Mouse (Mus musculus): ENCODE measurements around the gene Camkk2. TPM values are rescaled to one million over a fixed set of nuclear protein-coding genes. Genes with fewer than 3 reads are reported as not detected.

Gene Camkk2
- total RNA-seq, 2 experiments from 2014 or later = 104 to 109 TPM

- DNase-seq (ENCODE audit: low spot score in 2 of 2) = no peak
- no peak for TF ChIP-seq CTCF (conservative IDR thresholded peaks at IDR 0.05)
Observed at GRCm38 (mm10) chr5:122725453-122725852, 53.8 kb downstream of the Camkk2 start.

GRCm38 (mm10) chr5:122719168-122719567 is 60.0 kb downstream of the Camkk2 start:
- no peak for TF ChIP-seq CTCF (conservative IDR thresholded peaks at IDR 0.05)
- H3K27ac ChIP-seq = no peak overlapping the region
- DNase-seq (ENCODE audit: low spot score in 2 of 2) = no peak
- no peak overlapping the region for H3K4me3 ChIP-seq

More at GRCm38 (mm10) chr5:122725453-122725852, 53.8 kb downstream of the Camkk2 start:
- no peak overlapping the region for H3K27ac ChIP-seq
- H3K4me3 ChIP-seq = no peak overlapping the region

- Histone ChIP-seq H3K4me3 (no peak overlapping the region), H3K27ac (no peak overlapping the region)
- no peak for DNase-seq (ENCODE audit: low spot score in 2 of 2)
- no peak for TF ChIP-seq CTCF (conservative IDR thresholded peaks at IDR 0.05)
Observed at GRCm38 (mm10) chr5:122718400-122718799, 60.8 kb downstream of the Camkk2 start.

GRCm38 (mm10) chr5:122716793-122717192 is 62.4 kb downstream of the Camkk2 start:
- no peak for DNase-seq (ENCODE audit: low spot score in 2 of 2)
- TF ChIP-seq CTCF (conservative IDR thresholded peaks at IDR 0.05) = peak; percentile 42
- H3K4me3 ChIP-seq = no peak overlapping the region
- H3K27ac ChIP-seq = no peak overlapping the region

- Histone ChIP-seq H3K27ac (no peak overlapping the region), H3K4me3 (no peak overlapping the region)
- no peak for TF ChIP-seq CTCF (conservative IDR thresholded peaks at IDR 0.05)
- DNase-seq (ENCODE audit: low spot score in 2 of 2) = no peak
Observed at GRCm38 (mm10) chr5:122715723-122716122, 63.5 kb downstream of the Camkk2 start.

- H3K4me3 ChIP-seq = no peak overlapping the region
- TF ChIP-seq CTCF (conservative IDR thresholded peaks at IDR 0.05) = no peak
- DNase-seq (ENCODE audit: low spot score in 2 of 2) = no peak
- H3K27ac ChIP-seq = no peak overlapping the region
Observed at GRCm38 (mm10) chr5:122708819-122709218, 70.4 kb downstream of the Camkk2 start.

GRCm38 (mm10) chr5:122707276-122708181 is 71.7 kb downstream of the Camkk2 start, which contains the start of gene P2rx4:
Gene P2rx4 (plus strand): TSS chr5:122707544.
- TF ChIP-seq CTCF (conservative IDR thresholded peaks at IDR 0.05) = peak; percentile 46
- Histone ChIP-seq H3K27ac (peak within 1 kb of the TSS; percentile 95), H3K4me3 (peak within 1 kb of the TSS; percentile 69)
- peak; percentile 78 to 82 for DNase-seq (ENCODE audit: low spot score in 2 of 2)

GRCm38 (mm10) chr5:122706917-122707275 is 72.3 kb downstream of the Camkk2 start:
- no peak for TF ChIP-seq CTCF (conservative IDR thresholded peaks at IDR 0.05)
- H3K27ac ChIP-seq = peak overlapping the region; percentile 95
- no peak for DNase-seq (ENCODE audit: low spot score in 2 of 2)
- H3K4me3 ChIP-seq = peak overlapping the region; percentile 69

- TF ChIP-seq CTCF (conservative IDR thresholded peaks at IDR 0.05) = no peak
- no peak overlapping the region for H3K27ac ChIP-seq
- no peak for DNase-seq (ENCODE audit: low spot score in 2 of 2)
- H3K4me3 ChIP-seq = no peak overlapping the region
Observed at GRCm38 (mm10) chr5:122705174-122705573, 74.0 kb downstream of the Camkk2 start.

- Histone ChIP-seq H3K27ac (no peak overlapping the region), H3K4me3 (no peak overlapping the region)
- no peak for TF ChIP-seq CTCF (conservative IDR thresholded peaks at IDR 0.05)
- DNase-seq (ENCODE audit: low spot score in 2 of 2) = no peak
Observed at GRCm38 (mm10) chr5:122704571-122704970, 74.6 kb downstream of the Camkk2 start.

GRCm38 (mm10) chr5:122703574-122703973 is 75.6 kb downstream of the Camkk2 start:
- no peak for DNase-seq (ENCODE audit: low spot score in 2 of 2)
- Histone ChIP-seq H3K27ac (no peak overlapping the region), H3K4me3 (no peak overlapping the region)
- no peak for TF ChIP-seq CTCF (conservative IDR thresholded peaks at IDR 0.05)

- Histone ChIP-seq H3K4me3 (no peak overlapping the region), H3K27ac (no peak overlapping the region)
- no peak for DNase-seq (ENCODE audit: low spot score in 2 of 2)
- no peak for TF ChIP-seq CTCF (conservative IDR thresholded peaks at IDR 0.05)
Observed at GRCm38 (mm10) chr5:122702156-122702555, 77.1 kb downstream of the Camkk2 start.

- H3K27ac ChIP-seq = no peak overlapping the region
- H3K4me3 ChIP-seq = no peak overlapping the region
- DNase-seq (ENCODE audit: low spot score in 2 of 2) = no peak
- TF ChIP-seq CTCF (conservative IDR thresholded peaks at IDR 0.05) = no peak
Observed at GRCm38 (mm10) chr5:122700837-122701212, 78.4 kb downstream of the Camkk2 start.

All from layer of hippocampus, adult 2 months (tissue).